Mouse (Mus musculus): Measurements from ENCODE around the gene Usp37.

DNA sequence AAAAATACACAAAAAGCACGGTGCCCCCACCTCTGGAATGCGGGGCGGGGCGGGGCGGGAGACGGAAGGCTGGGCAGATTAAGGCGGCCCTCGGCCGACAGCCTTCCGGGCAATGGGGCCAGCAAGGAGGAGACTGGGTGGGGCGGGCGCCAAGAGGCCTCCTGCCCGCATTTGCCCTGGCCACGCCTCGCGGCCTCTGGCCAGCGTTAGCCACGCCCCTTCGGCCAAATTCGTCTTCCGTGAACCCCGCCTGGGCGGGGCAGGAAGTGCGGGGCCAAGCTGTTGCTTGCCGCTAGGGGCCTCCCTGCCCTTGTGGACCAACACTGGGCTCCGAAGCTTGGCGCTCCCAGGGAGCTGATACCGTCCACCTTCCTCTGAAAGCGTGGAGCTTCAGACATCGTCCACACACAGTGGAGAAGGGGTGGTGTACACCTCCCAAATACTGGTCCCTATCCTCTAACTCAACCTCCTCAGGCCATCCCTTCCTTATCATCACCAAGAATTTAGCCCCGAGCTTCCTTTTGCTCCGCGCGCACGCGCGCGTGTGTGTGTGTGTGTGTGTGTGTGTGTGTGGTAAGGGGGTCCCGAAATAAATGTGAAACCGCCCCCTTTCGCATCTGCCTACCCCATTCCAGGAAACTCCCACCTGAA, 146.7 kb downstream of the Usp37 start:
- TF ChIP-seq POLR2A (IDR thresholded peaks at IDR 0.05; ENCODE audit: low read depth, low read length): peak; percentile 94
- TF ChIP-seq CTCF (conservative IDR thresholded peaks at IDR 0.05; ENCODE audit: insufficient read depth, insufficient read length, low read depth, low read length): peak; percentile 76
